Mouse (Mus musculus): Measurements from ENCODE around the gene Akt1s1. TPM values are rescaled to one million over a fixed set of nuclear protein-coding genes. Genes with fewer than 3 reads are reported as not detected.
"Not testable (repeated sequence)": the region's sequence is repeated elsewhere in the genome, so short reads cannot be mapped to it uniquely, and the experiment has no call there.

The Akt1s1 gene
- total RNA-seq, 2 experiments from 2014 or later: 61.8 to 75.9 TPM

- no peak for DNase-seq (ENCODE audit: low spot score)
- intact Hi-C loops (cut with DNase I): loop anchor here (5.0 to 10.0 kb wide), 2 partner anchors 32 to 850 kb away; partner anchors contain the start of genes Fuz, Rpl18 and Sphk2
Measured at GRCm38 (mm10) chr7:44864595-44865542, 16.1 kb downstream of the Akt1s1 start.

- peak; percentile 59 for DNase-seq (ENCODE audit: low spot score)
- intact Hi-C loops (cut with DNase I): loop anchor here (10.0 kb wide), 1 partner anchor 848 kb away; the partner anchor contains the start of genes Rpl18 and Sphk2
Measured at GRCm38 (mm10) chr7:44866276-44867009, 17.7 kb downstream of the Akt1s1 start.

GRCm38 (mm10) chr7:44867010-44867702, 18.4 kb downstream of the Akt1s1 start:
- DNase-seq (ENCODE audit: low spot score): no peak
- intact Hi-C loops (cut with DNase I): loop anchor here (10.0 kb wide), 1 partner anchor 848 kb away; the partner anchor contains the start of genes Rpl18 and Sphk2

GRCm38 (mm10) chr7:44867802-44868201, 19.0 kb downstream of the Akt1s1 start:
- intact Hi-C loops (cut with DNase I): loop anchor here (10.0 kb wide), 1 partner anchor 847 kb away; the partner anchor contains the start of genes Rpl18 and Sphk2
- DNase-seq (ENCODE audit: low spot score): no peak

- no peak for DNase-seq (ENCODE audit: low spot score)
- intact Hi-C loops (cut with DNase I): loop anchor here (10.0 kb wide), 1 partner anchor 846 kb away; the partner anchor contains the start of genes Rpl18 and Sphk2
Measured at GRCm38 (mm10) chr7:44868465-44868864, 19.7 kb downstream of the Akt1s1 start.

GRCm38 (mm10) chr7:44868919-44869696, 20.3 kb downstream of the Akt1s1 start:
- DNase-seq (ENCODE audit: low spot score): no peak
- intact Hi-C loops (cut with DNase I): loop anchor here (10.0 kb wide), 1 partner anchor 846 kb away; the partner anchor contains the start of genes Rpl18 and Sphk2

- intact Hi-C loops (cut with DNase I): loop anchor here (10.0 kb wide), 1 partner anchor 845 kb away; the partner anchor contains the start of genes Rpl18 and Sphk2
Measured at GRCm38 (mm10) chr7:44869697-44870528, 21.1 kb downstream of the Akt1s1 start, which contains the start of gene Ptov1. TSS of gene Ptov1 (minus strand) at chr7:44869788.

GRCm38 (mm10) chr7:44870614-44871013, 21.8 kb downstream of the Akt1s1 start:
- DNase-seq (ENCODE audit: low spot score): no peak
- intact Hi-C loops (cut with DNase I): no loop called here

More at GRCm38 (mm10) chr7:44869697-44870528, 21.1 kb downstream of the Akt1s1 start, which contains the start of gene Ptov1:
- peak; percentile 89 for DNase-seq (ENCODE audit: low spot score)

- intact Hi-C loops (cut with DNase I): no loop called here
- DNase-seq (ENCODE audit: low spot score): no peak
Measured at GRCm38 (mm10) chr7:44871181-44871580, 22.4 kb downstream of the Akt1s1 start.

- not testable (repeated sequence) for DNase-seq (ENCODE audit: low spot score)
- intact Hi-C loops (cut with DNase I): loop anchor here (2.0 kb wide), 1 partner anchor 19 kb away; no protein-coding TSS in a partner anchor
Measured at GRCm38 (mm10) chr7:44871774-44872173, 23.0 kb downstream of the Akt1s1 start.

- DNase-seq (ENCODE audit: low spot score): no peak
- intact Hi-C loops (cut with DNase I): no loop called here
Measured at GRCm38 (mm10) chr7:44877833-44878232, 29.0 kb downstream of the Akt1s1 start.

GRCm38 (mm10) chr7:44883036-44883435, 34.2 kb downstream of the Akt1s1 start:
- intact Hi-C loops (cut with DNase I): no loop called here
- no peak for DNase-seq (ENCODE audit: low spot score)

GRCm38 (mm10) chr7:44884637-44885036, 35.8 kb downstream of the Akt1s1 start:
- intact Hi-C loops (cut with DNase I): no loop called here
- no peak for DNase-seq (ENCODE audit: low spot score)

GRCm38 (mm10) chr7:44886964-44887363, 38.2 kb downstream of the Akt1s1 start:
- DNase-seq (ENCODE audit: low spot score): no peak
- intact Hi-C loops (cut with DNase I): no loop called here

GRCm38 (mm10) chr7:44888256-44889105, 39.7 kb downstream of the Akt1s1 start:
- intact Hi-C loops (cut with DNase I): no loop called here
- DNase-seq (ENCODE audit: low spot score): no peak

- intact Hi-C loops (cut with DNase I): loop anchor here (2.0 kb wide), 1 partner anchor 17 kb away; no protein-coding TSS in a partner anchor
- no peak for DNase-seq (ENCODE audit: low spot score)
Measured at GRCm38 (mm10) chr7:44890180-44890579, 41.4 kb downstream of the Akt1s1 start.

GRCm38 (mm10) chr7:44890737-44891136, 41.9 kb downstream of the Akt1s1 start:
- no peak for DNase-seq (ENCODE audit: low spot score)
- intact Hi-C loops (cut with DNase I): loop anchor here (2.0 kb wide), 1 partner anchor 18 kb away; no protein-coding TSS in a partner anchor
